Mouse (Mus musculus) fibroblast of lung, adult 2 months (primary cell): ENCODE measurements around the gene Atg13.
A peak's percentile ranks its signal among the peaks of the same experiment; 100 is the strongest.
"Not testable (repeated sequence)": the region's sequence is repeated elsewhere in the genome, so short reads cannot be mapped to it uniquely, and the experiment has no call there.

Source experiments
- DNase-seq: peaks from one replicate; pipeline ENCODE4 v3.0.0-alpha.2; 2011; ENCODE audit warnings: low read depth

The Atg13 gene

DNA sequence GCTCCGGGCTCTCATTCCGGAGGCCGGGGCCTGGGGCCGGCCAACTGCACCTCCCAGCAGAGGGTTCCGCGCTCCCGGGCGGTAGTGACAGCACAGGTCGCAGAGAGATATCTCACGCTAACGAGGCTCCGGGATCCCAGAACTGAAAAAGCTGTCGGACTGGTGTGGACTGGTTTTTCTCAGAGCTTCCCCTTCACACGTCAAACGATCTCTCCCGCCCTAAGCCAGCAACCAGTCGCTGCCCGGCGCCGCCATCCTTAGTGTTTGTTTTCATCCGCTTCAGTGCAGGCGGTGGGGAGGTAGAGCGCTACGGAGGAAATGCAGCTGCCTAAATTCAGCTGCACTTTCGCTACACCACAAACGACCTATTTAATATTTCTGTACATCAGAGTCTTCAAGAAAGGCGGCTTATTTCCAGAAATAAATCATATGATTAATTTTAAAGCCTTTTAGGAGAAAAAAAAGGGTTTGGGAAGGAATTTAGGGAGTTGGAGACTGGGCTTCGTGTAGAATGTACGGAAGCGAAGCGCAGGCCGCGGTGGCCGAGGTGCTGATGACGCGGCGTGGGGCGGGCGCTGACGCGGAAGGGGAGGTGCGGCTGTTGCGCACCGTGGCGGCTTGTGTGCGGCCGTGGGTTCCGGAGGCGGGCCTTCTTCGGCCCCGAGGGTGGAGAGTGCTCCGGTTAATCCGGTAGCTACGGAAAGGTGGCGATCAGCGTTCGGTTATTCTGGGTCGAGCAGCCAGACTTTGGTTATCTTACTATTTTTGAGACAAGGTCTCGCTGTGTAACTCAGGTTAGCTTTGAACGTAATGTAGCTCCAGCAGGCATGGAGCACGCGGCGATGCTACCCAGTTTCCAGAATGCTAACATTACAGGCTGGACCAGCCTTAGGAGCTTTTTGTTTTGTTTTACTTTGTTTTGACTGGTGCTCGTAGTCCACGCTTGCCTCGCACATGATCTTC, at the start of gene Atg13, which contains the start of gene Harbi1:
Gene Atg13, minus strand, starts transcription at position 305 of the 963 bp plus-strand sequence.
Gene Harbi1, plus strand, starts transcription at position 581 of the 963 bp plus-strand sequence.
- DNase-seq = peak; percentile 64

DNA sequence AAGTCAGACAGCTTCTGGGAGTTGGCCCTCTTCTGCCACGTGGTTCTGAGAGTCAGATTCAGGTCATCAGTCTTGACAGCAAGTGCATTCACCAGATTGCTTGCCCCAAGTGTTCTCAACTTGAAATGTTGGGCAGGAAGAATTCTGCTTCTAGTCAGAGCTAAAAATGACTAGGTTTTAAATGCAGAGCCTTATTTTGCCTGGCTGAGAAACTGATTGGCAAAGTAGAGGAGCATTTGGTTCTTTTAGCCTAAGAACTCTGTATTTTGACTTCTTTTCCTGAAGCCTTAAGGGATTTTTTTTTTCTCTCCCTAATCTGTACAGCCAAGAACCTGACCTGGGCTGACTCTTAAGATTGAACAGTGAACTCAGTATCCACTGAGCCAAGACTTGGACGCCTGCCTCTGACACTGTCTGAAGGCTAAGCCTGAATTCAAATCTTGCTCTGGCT, 39.5 kb upstream of the Atg13 start:
- peak; percentile 44 for DNase-seq

- no peak for DNase-seq
Observed at GRCm38 (mm10) chr2:91744686-91745085, 34.3 kb upstream of the Atg13 start.

GRCm38 (mm10) chr2:91739586-91739985, 29.2 kb upstream of the Atg13 start:
- DNase-seq = no peak

DNA sequence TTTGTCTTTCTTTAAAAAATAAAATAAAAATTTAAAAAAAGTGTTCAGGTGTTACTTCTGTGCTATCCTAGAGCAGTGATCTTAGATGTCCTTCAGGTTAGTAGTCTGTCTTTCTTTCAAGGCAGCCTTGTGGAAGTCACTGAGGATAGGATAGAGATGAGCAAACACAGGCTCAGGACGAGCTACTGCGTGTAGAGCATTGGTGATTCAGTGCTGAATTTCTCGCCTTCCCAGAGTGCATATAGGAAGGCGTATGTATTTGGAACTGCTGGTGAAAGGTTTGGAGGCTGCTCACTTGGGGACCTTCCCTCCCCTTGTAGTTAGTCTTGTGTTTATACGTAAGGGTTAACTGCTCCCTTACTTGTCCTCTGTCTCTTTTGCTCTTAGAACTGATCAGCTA, 24.8 kb upstream of the Atg13 start:
- no peak for DNase-seq

DNA sequence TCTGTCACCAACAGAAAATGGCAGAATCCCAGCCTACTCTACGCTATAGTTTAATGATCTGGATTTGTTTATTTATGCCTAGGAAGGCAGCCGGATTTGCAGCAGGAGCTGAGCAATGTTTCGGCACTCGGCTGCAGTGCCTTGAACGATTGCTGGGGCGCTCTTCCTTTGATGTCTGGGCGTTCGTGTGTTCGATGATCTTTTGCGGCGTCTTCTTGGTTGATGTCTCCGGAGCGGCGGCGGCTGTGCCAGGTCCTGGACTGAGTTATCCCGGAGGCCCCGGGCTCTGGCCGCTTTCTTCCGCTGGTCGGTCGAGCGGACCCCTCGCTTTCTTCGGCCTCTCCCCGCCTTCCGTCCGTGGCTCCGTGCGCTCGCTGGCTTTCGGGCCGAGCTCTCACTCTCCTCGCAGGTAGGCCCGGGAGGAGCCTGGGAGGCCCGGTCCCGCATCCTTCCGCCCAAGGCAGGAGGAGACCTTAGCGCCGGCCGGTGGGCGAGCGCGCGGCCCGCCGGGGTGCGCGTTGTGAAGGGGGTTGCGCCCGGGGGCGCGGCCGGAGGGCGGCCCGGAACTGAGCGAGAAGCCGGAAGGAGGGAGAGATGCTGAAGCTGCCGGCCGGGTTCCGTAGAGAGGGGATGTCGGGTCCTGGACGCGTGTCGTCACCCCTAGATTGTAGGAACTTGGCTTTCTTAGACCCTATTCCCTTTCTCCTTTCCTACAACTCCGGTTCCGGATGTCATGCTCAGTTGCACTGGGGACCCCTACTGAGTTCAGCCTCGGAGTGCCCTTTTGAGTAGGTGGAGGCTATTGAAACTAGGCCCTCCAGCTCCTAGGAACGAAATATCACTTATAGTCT, 19.8 kb upstream of the Atg13 start, which contains the start of gene Ambra1:
Gene Ambra1, plus strand, starts transcription at position 164 of the 851 bp plus-strand sequence.
- DNase-seq = peak; percentile 94

DNA sequence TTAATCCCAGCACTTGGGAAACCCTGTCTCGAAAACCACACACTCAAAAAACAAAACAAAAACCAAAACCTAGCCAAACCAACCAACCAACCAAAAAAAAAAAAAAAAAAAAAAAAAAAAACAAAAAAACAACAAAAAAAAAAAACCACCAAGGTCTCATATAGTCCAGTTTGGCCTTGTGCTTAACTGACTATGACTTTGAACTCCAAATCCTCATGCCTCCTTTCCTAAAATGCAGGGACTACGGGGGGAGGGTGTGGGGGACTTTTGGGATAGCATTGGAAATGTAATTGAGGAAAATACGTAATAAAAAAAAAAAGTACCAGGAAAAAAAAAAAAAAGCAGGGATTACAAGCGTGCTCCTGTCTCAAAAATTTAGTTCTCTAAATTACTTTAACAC, 19.2 kb upstream of the Atg13 start:
- DNase-seq = no peak

- no peak for DNase-seq
Observed at GRCm38 (mm10) chr2:91727011-91727410, 16.6 kb upstream of the Atg13 start.

DNA sequence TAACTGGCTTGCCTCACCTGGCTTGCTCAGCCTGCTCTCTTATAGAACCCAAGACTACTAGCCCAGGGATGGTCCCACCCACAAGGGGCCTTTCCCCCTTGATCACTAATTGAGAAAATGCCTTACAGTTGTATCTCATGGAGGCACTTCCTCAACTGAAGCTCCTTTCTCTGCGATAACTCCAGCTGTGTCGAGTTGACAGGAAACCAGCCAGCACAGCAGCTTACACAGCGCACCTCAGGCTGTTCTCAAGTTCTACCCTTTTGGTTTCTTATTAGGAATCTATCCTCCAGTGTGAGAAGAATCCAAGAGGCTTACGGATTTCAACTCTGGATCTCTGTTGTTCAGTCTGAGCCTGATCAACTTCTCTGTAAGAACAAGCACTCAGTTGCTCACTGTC, 15.1 kb upstream of the Atg13 start:
- DNase-seq = not testable (repeated sequence)

DNA sequence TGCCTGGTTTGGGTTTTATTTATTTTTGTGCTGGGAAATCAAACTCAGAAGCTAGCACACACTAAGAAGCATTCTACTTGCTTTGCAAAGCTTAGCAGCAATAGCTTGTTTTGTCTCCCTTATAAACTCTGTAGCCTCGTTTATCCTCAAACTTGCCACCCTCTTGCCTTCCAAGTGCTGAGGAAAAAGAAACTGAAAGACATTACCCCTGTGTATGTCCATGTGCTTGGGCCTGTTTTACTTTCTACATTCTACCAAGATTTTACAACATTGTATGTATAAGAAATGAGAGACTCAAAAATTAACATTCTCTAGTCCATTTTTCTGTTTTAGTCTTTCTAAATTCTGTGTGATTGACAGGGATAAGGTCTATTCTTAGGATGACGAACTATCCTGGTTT, 14.3 kb upstream of the Atg13 start:
- no peak for DNase-seq

GRCm38 (mm10) chr2:91723951-91724350, 13.6 kb upstream of the Atg13 start:
- no peak for DNase-seq

- DNase-seq = no peak
Observed at GRCm38 (mm10) chr2:91723382-91723781, 13.0 kb upstream of the Atg13 start.

DNA sequence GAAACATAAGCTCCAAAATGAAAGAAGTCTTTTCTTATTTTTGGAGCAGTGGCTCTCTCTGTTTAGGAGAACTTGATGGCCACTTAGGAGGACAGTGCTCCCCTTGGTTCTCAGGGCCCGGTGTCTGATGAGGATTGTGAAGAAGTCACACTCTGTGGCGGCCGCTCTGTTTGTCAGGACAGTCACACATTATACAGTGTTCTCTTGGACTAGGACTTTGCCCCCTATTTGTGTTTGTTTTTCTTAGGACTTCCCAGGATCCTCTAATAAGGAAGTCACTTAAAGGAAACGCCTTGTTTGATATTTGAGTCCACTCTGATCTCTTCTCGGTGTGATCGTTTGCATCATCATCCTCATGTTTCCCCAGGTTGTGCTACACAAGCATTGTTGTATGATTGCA, 7.9 kb upstream of the Atg13 start:
- DNase-seq = no peak

DNA sequence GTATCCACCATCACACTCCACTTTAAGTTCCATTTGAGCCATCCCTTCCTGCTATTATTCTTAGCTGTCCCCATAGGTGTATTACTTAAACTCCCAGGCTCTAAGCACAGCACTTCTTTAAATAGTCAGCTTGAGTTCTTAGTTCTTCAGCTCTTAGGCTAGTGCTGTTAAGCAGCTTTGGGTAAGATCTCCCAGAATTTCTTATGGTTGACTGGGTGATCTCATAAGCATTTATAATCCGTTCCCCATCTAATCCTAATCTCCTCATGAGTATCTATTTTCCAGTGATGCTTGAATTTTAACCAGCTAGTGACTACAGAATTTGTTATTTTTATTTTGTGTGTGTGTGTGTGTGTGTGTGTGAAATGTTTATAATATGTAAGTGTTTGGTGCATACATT, 4.5 kb upstream of the Atg13 start:
- no peak for DNase-seq

DNA sequence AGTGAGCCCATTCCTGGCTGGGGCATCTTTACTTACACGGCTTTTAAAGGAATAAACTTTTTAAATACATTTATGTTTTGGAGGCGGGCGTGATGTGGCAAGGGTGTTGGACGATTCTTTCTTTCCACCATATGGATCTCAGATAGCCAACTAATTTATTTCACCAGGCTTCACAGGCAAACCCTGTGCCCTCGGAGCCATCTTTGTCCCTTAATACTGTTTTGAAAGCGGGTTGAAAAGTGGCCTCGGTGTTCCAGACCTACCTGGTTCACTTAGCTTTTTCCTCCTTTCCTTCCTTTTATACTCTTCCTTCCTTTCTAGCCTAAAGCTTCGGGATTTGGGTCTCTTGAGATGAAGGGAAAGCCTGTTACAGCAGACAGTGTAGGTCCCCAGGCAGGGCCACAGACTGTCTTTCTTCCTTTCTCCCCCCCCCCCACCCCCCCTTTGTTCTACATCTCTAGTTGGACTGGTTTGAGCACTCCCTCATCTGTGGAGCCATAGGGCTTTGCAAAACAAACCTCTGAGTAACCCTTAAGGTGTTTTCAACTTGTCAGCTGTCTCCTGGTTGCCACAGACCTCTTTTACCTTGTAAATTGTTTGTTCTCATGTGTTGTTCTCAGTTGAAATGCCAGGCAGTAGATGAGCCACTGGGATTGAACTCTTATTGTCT, 1.0 kb upstream of the Atg13 start:
- DNase-seq = peak; percentile 3

- DNase-seq = no peak
Observed at GRCm38 (mm10) chr2:91708361-91708760, 2.0 kb downstream of the Atg13 start.

- no peak for DNase-seq
Observed at GRCm38 (mm10) chr2:91706456-91706855, 3.9 kb downstream of the Atg13 start.

GRCm38 (mm10) chr2:91705736-91706135, 4.6 kb downstream of the Atg13 start:
- DNase-seq = no peak

DNA sequence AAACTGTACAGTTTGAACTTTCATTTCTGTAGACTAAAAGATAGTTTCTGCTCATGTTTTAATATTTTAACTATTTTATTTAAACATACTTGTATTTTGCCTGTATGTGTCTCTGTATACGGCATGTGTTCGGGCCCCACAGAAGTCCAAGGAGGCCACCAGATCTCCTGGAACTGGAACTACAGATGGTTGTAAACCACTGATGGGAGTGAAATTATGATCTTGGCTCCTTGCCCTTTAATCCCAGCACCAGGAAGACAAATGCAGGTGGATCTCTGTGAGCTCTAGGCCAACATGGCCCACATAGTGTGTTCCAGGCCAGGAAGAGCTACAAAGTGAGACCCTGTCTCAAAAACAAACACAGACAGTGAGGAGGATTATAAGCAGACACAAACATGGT, 9.0 kb downstream of the Atg13 start:
- no peak for DNase-seq

GRCm38 (mm10) chr2:91699225-91699624, 11.2 kb downstream of the Atg13 start:
- DNase-seq = no peak

GRCm38 (mm10) chr2:91696225-91696590, 14.2 kb downstream of the Atg13 start:
- DNase-seq = peak; percentile 48
